Mouse (Mus musculus) urinary bladder, postnatal 25 days (tissue): ENCODE results near the gene Endod1.

Experiments
- DNase-seq: peaks from one replicate; pipeline ENCODE4 v3.0.0; 2022; ENCODE audit warnings: low spot score

The Endod1 gene

GRCm38 (mm10) chr9:14316618-14317017, 64.7 kb downstream of the Endod1 start:
- DNase-seq, result no peak

DNA sequence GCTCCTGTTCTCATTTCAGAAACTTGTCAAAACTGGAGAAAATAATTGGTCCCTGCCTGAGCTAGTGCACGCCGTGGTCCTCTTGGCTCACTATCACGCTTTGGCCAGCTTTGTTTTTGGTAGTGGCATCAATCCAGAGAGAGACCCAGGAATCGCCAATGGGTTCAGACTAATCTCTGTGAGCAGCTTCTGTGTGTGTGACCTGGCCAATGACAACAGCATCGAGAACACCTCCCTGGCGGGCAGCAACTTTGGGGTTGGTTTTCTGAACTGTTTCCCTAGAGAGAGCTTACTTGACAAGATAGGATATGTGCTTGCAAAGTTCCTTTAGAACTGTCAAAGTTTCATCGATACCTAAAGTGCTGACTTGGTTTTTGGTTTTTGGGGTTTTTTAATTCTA, 66.8 kb downstream of the Endod1 start:
- DNase-seq, result no peak

GRCm38 (mm10) chr9:14313968-14314367, 67.3 kb downstream of the Endod1 start:
- no peak for DNase-seq

DNA sequence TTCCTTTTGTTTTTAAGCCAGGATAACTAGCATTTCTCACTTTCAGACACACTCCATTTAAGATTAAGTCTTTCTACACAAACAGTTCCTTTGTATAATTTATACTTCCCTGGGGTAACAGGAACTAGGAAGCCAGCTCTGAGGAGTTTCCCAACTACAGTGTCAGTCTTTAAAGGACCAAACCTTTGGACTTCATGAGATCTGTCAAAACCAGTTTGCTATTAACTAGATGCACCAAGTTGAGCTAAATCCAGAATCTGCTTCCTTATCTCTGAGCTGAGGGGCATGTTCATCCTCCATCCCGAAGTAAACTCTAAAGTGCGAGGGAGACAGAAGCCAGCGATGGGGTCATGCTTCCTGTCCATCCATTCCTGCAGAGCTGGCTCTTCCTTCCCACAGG, 74.0 kb downstream of the Endod1 start:
- DNase-seq, result no peak

DNA sequence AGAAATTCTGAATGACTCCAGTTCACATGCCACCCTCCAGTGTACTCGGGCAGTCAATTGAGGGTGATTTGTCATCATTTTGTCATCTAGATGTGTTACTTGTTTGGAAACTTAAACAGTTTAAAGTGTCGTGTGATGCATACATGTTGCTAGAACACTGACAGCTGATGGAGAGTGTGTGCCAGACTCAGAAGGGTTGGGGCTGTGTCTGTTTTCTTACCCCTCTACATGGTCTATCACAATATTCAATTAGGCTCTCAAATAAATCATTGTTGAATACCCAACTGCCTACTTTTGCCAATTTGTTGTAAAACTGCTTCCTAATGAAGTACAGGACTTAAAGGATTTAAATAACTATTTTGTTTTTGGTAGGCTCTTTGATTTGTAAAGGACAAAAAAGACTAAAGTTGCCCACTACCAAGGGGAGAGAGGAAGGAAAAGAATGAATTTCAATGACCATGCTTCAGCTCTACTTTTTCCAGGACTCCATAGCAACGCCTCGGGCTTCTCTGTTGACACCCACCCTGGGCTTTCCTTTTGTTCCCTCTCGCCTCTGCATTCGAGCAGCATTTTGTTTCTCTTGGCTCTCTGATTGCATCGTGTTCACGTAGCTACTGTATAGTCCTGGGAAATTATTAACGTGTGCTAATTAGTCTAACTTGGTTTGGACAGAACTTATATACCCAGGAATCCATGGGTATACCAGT, 76.9 kb downstream of the Endod1 start:
- no peak for DNase-seq
